Mouse (Mus musculus) gastrocnemius, adult 18-20 months (tissue): ENCODE measurements at regions not wholly inside any gene's neighbourhood (a gene's known extent, or its start where the extent isn't known, plus 50 kb on each side); places are given as distances from the start of the nearest gene placed in this dataset.
A peak's percentile ranks its signal among the peaks of the same experiment; 100 is the strongest.

Source experiments
- DNase-seq: peaks from one replicate; pipeline ENCODE4 v3.0.0; 2021; ENCODE audit warnings: low spot score

DNA sequence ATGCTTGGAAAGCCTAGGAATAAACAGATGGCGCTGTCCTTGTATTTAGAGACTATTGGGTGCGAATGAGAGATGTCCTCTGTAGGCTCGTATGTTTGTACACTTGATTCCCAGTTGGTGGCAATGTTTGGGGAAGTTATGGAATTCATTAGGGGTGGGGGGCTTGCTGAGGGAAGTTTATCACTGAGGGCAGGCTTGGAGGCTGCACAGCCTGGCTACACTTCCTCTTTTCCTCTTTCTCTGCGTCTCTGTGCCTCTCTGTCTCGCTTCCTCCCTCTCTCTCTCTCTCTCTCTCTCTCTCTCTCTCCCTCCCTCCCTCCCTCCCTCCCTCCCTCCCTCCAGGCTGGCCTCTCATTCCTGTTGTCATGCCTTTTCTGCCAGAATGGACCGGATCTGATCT lies 104.2 kb upstream of the Arid2 start:
- no peak for DNase-seq

DNA sequence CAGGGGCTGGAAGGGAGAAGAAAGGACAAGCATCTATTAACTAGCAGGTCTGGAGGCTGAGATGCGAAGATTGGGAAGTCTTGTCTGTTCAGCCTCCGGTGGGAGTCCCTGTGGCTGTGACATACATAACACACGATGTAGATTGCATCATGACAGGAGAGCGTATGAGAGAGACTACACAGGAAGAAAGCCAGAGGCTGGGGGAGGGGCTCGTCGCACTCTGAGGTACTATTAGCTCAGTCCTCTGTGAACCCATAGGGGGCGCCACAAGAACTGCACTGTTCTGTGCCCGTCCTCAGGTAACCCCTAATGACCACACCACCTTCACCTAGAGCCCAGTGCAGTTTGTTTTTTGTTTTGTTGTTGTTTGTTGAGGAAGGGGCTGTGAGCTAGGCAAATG lies 102.7 kb upstream of the Arid2 start:
- no peak for DNase-seq

DNA sequence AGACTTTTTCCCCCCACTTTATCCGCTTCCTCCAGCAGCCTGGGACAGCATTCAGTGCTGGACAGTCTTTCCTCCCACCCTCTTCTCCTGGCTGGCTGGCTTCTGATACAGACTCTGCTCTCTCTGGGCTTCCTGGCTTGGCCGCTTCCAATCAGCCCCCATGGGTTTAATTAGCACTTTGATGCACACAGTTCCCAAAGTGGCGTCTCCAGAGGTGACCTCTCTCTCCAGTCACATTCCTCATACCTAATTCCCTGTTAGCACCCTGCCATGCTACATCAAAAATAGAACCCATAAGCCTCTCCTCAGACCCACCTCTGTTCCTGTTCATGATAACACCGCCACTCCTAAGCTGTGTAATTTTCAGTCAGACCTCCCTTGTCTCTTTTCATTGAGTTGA lies 101.9 kb upstream of the Arid2 start:
- DNase-seq = no peak

- no peak for DNase-seq
Observed at GRCm38 (mm10) chr15:96185901-96186300, 101.4 kb upstream of the Arid2 start.

DNA sequence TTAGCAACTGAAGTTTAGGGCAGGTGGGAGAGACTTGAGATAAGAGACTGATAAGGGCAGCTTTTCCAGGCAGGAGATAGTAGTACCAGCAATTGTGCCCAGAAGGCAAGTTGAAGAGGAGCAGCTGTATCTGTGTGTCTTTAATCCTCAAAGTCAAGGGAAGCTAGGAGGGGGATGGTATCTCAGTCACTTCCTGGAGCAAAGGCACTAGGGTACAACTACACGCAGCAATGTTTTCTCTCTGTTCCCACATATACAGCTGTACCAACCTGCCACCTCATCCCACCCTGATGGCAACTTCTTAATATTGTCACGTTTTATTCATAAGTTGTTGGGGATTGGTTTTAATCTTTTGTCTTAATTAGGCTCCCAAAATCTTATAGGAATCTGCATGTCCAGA lies 97.8 kb upstream of the Arid2 start:
- no peak for DNase-seq

GRCm38 (mm10) chr15:96197413-96197812 lies 89.9 kb upstream of the Arid2 start:
- no peak for DNase-seq

GRCm38 (mm10) chr15:96197932-96198331 lies 89.4 kb upstream of the Arid2 start:
- no peak for DNase-seq

- no peak for DNase-seq
Observed at GRCm38 (mm10) chr15:96201273-96201672, 86.0 kb upstream of the Arid2 start.

GRCm38 (mm10) chr15:96201701-96202460 lies 85.4 kb upstream of the Arid2 start:
- peak; percentile 2 for DNase-seq

DNA sequence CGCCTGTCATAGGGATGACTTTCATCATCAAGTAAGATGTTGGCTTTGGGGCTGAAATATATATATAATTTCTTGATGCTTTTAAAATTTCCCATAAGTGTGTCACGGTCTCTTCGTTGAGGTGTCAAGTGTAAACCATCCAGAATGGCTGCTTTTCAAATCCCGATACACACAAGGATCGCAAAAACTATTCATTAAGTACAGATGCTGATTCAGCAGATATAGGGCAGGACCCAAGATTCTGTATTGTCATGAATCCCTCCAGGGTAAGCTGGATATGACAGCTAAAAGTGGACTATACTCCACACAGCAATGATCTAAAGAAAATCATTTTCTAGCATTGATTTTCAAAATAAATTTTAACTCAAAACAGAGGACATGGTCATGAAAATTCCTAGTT lies 83.1 kb upstream of the Arid2 start:
- no peak for DNase-seq

GRCm38 (mm10) chr15:96204623-96205022 lies 82.7 kb upstream of the Arid2 start:
- DNase-seq = no peak

- DNase-seq = no peak
Observed at GRCm38 (mm10) chr15:96210721-96211400, 76.5 kb upstream of the Arid2 start.

DNA sequence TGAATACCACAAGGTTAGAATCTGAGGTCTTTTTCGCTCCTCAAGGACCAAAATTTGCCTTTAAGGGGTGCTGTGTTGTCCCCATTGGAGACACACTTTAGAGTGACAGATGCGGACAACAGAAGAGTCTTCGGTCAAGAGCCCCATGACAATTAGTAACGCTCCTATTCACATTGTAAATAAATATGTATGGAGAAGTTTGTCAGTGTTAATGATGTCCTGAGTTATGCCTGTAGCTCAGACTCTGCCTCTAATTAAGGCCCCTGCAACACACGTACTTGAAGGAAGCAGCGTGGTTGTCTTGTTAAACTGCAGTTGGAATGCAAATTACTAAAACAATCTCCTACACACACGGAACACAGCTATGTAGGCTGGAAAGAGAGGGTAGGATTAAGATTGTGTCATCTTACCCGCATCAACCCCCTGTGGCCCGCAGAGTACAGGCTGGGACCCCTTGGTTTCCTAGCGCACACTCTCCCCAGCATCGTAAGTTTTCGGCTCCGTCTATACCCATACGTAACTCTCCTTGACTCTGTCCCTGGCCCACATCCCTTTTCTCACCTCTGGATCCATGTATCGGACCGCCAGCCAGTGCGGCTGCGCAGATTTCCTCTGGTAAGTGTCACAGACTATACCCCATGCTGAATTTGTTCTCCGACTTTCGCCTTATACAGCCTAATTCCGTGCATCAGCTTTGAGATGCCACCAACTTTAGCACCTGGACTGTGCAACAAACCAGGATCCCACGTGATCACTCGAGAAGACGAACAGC lies 73.6 kb upstream of the Arid2 start:
- DNase-seq = no peak

- DNase-seq = no peak
Observed at GRCm38 (mm10) chr15:96217896-96218295, 69.4 kb upstream of the Arid2 start.

GRCm38 (mm10) chr15:96219746-96220145 lies 67.6 kb upstream of the Arid2 start:
- no peak for DNase-seq

- DNase-seq = no peak
Observed at GRCm38 (mm10) chr15:96231969-96232368, 55.3 kb upstream of the Arid2 start.

DNA sequence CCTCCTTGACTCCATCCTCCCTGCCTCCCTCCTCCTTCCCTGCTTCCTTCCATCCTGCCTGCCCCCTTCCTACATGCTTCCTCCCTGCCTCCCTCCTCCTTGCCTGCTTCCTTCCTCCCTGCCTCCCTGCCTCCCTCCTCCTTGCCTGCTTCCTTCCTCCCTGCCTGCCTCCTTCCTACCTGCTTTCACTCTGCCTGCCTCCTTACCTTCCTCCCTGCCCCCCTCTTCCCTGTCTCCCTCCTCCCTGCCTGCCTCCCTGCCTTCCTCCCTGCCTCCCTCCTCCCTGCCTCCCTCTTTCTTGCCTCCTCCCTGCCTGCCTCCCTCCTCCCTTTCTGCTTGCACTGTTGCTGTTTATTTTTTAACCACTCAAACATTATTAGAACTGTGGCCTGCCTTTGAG lies 54.2 kb upstream of the Arid2 start:
- DNase-seq = no peak

GRCm38 (mm10) chr15:96234783-96235182 lies 52.5 kb upstream of the Arid2 start:
- DNase-seq = no peak
